Mouse (Mus musculus) myocyte (in vitro differentiated cells): ENCODE measurements around the gene Arl14ep.

Experiments
- CEBPB ChIP-seq: IDR thresholded peaks from 2 replicates; pipeline ENCODE4 v1.6.1; 2011; ENCODE audit warnings: mild to moderate bottlenecking, moderate library complexity; ENCODE audit not compliant: poor library complexity, insufficient read depth, severe bottlenecking
- E2F4 ChIP-seq: IDR thresholded peaks from one replicate; pipeline ENCODE4 v1.6.1; 2011; ENCODE audit warnings: mild to moderate bottlenecking, control low read depth, moderate library complexity; ENCODE audit not compliant: insufficient read depth
- MAX ChIP-seq: IDR thresholded peaks from one replicate; pipeline ENCODE4 v1.6.1; 2011; ENCODE audit warnings: low read depth, mild to moderate bottlenecking, control low read depth
- MYOD1 ChIP-seq, 3 experiments: IDR thresholded peaks; one replicate each; pipeline ENCODE4 v1.6.1; 2011; ENCODE audit warnings: control low read depth in 2 of 3, low read depth in 2 of 3, mild to moderate bottlenecking in 2 of 3, moderate library complexity in 1 of 3; ENCODE audit not compliant: insufficient read length in 2 of 3, control insufficient read depth in 1 of 3
- MYOG ChIP-seq, 3 experiments: IDR thresholded peaks; one replicate each; pipeline ENCODE4 v1.6.1; 2011; ENCODE audit warnings: control low read depth in 2 of 3, low read depth in 2 of 3, mild to moderate bottlenecking in 2 of 3; ENCODE audit not compliant: insufficient read length in 2 of 3, control insufficient read depth in 1 of 3, insufficient read depth in 1 of 3
- POLR2A ChIP-seq: IDR thresholded peaks from one replicate; pipeline ENCODE4 v1.6.1; 2011; ENCODE audit warnings: low read depth, mild to moderate bottlenecking, control low read depth, moderate library complexity; ENCODE audit not compliant: insufficient read length
- POLR2AphosphoS2 ChIP-seq: IDR thresholded peaks from one replicate; pipeline ENCODE4 v1.6.1; 2011; ENCODE audit warnings: low read depth, control low read depth; ENCODE audit not compliant: insufficient read length
- TCF12 ChIP-seq: IDR thresholded peaks from one replicate; pipeline ENCODE4 v1.6.1; 2011; ENCODE audit warnings: mild to moderate bottlenecking, control low read depth; ENCODE audit not compliant: poor library complexity, insufficient read depth, severe bottlenecking
- TCF3 ChIP-seq: IDR thresholded peaks from one replicate; pipeline ENCODE4 v1.6.1; 2011; ENCODE audit warnings: low read depth, control low read depth; ENCODE audit not compliant: insufficient read length
- USF1 ChIP-seq: IDR thresholded peaks from one replicate; pipeline ENCODE4 v1.6.1; 2011; ENCODE audit warnings: low read depth, mild to moderate bottlenecking, control low read depth, moderate library complexity

DNA sequence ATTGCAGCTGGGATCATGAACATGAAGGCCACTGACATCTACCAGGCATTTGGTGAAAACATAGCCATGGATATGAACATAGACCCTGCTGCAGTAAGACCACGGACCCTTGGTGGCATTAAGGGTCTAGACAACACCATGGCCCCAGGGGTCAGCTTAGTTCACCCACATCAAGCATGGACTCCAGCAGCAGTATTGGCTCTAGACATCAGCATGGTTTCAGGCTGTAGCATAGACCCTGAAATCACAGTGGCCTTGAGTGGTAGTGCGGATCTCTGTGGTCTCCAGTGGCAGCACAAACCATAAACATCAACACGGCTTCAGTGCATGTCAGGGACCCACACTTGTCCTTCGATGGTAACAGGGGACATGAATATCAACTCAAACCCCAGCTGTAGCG lies 48.5 kb upstream of the Arl14ep start:
- TF ChIP-seq POLR2A = no peak
- no peak for TF ChIP-seq MAX
- TF ChIP-seq USF1 = no peak
- TF ChIP-seq TCF12 = no peak
- no peak for TF ChIP-seq MYOD1 (IDR thresholded peaks at IDR 0.05; ENCODE audit: control insufficient read depth in 1 of 3, insufficient read length in 2 of 3, low read depth in 2 of 3)
- no peak for TF ChIP-seq TCF3
- no peak for TF ChIP-seq E2F4
- no peak for TF ChIP-seq POLR2AphosphoS2
- TF ChIP-seq MYOG (IDR thresholded peaks at IDR 0.05; ENCODE audit: control insufficient read depth in 1 of 3, insufficient read depth in 1 of 3, insufficient read length in 2 of 3, low read depth in 2 of 3) = no peak
- TF ChIP-seq CEBPB = no peak
